Mouse (Mus musculus) megakaryocyte, adult 5-6 weeks (primary cell): ENCODE measurements at regions not wholly inside any gene's neighbourhood (a gene's known extent, or its start where the extent isn't known, plus 50 kb on each side); places are given as distances from the start of the nearest gene placed in this dataset.

Source experiments
- ATAC-seq: 2 replicates; pipeline ENCODE4 v1.8.0; 2016; ENCODE audit warnings: mild to moderate bottlenecking, inconsistent platforms; ENCODE audit not compliant: poor library complexity, severe bottlenecking

GRCm38 (mm10) chr2:137847901-137848300 is 408.5 kb upstream of the Btbd3 start:
- ATAC-seq = no peak

GRCm38 (mm10) chr2:137827814-137828374 is 428.5 kb upstream of the Btbd3 start:
- ATAC-seq = no peak

- ATAC-seq = no peak
Measured at GRCm38 (mm10) chr2:137821344-137821916, 434.9 kb upstream of the Btbd3 start.

GRCm38 (mm10) chr2:137814945-137815344 is 441.4 kb upstream of the Btbd3 start:
- peak; percentile 63 for ATAC-seq

- ATAC-seq = no peak
Measured at GRCm38 (mm10) chr2:137808401-137809230, 447.7 kb upstream of the Btbd3 start.

GRCm38 (mm10) chr2:137807594-137808295 is 448.6 kb upstream of the Btbd3 start:
- ATAC-seq = peak; percentile 72

GRCm38 (mm10) chr2:137794841-137795240 is 461.5 kb upstream of the Btbd3 start:
- ATAC-seq = no peak

- ATAC-seq = no peak
Measured at GRCm38 (mm10) chr2:137784091-137784490, 472.3 kb upstream of the Btbd3 start.

GRCm38 (mm10) chr2:137777430-137777829 is 478.9 kb upstream of the Btbd3 start:
- peak; percentile 57 for ATAC-seq

GRCm38 (mm10) chr2:137764785-137765184 is 491.6 kb upstream of the Btbd3 start:
- no peak for ATAC-seq

GRCm38 (mm10) chr2:137759455-137759854 is 496.9 kb upstream of the Btbd3 start:
- no peak for ATAC-seq

GRCm38 (mm10) chr2:137758389-137758788 is 498.0 kb upstream of the Btbd3 start:
- no peak for ATAC-seq

GRCm38 (mm10) chr2:137757231-137758212 is 498.8 kb upstream of the Btbd3 start:
- no peak for ATAC-seq

GRCm38 (mm10) chr2:137756220-137756619 is 500.1 kb upstream of the Btbd3 start:
- ATAC-seq = no peak

GRCm38 (mm10) chr2:137754481-137754880 is 501.9 kb upstream of the Btbd3 start:
- no peak for ATAC-seq

GRCm38 (mm10) chr2:137732410-137732809 is 524.0 kb upstream of the Btbd3 start:
- ATAC-seq = no peak

GRCm38 (mm10) chr2:137730472-137730931 is 525.9 kb upstream of the Btbd3 start:
- ATAC-seq = no peak

GRCm38 (mm10) chr2:137729871-137730270 is 526.5 kb upstream of the Btbd3 start:
- ATAC-seq = no peak

GRCm38 (mm10) chr2:137729207-137729606 is 527.2 kb upstream of the Btbd3 start:
- ATAC-seq = no peak

GRCm38 (mm10) chr2:137723651-137724050 is 532.7 kb upstream of the Btbd3 start:
- no peak for ATAC-seq
